Mouse (Mus musculus) liver, adult (tissue): ENCODE measurements around the gene Deaf1.

Experiments
- GATA4 ChIP-seq: IDR thresholded peaks from 2 replicates; pipeline ENCODE4 v1.6.1; 2014; ENCODE audit warnings: mild to moderate bottlenecking, low read length; ENCODE audit not compliant: insufficient replicate concordance

Deaf1 gene

DNA sequence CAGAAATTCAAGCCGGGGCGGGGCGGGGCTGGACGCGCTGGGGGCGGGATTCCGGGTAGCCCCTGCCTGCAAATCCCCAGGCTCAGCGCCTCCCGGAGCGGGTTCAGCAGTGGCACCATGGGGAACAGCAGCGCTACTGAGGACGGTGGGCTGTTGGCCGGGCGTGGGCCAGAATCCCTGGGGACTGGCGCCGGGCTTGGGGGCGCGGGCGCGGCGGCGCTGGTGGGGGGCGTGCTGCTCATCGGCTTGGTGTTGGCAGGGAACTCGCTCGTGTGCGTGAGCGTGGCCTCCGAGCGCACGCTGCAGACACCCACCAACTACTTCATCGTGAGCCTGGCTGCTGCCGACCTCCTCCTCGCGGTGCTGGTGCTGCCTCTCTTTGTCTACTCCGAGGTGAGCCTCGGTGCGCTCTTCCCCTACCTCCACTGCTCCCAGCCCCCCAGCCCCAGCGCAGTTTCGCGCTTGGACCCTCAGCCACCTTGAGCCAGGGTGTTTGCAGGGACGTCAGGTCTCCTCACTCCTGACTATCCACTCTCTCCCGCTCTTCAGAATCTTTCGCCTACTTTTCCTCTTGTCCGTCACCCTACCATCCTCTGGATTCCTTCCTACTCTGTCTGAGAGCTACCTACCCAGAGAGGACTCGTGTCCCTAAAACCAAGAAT, 35.4 kb downstream of the Deaf1 start, which contains the start of gene Drd4:
Gene Drd4, plus strand, starts transcription at position 86 of the 662 bp plus-strand sequence.
- no peak for TF ChIP-seq GATA4

DNA sequence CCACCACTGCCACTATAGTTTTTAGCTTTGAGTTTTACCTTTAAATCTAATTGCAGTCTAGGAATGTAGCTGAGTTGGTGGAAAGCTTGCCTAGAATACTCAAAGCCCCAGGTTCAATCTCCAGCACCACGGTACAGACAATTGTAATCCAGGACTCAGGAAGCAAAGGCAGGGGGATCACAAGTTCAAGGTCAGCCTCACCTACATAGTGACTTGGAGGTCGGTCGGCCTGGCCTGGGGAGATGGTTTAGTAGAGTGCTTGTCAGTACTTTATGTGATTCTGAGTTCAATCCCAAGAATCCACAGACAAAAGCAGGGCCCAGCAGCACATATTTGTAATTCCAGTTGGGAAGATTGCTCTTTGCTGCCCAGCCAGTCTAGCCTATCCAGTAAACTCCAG, 39.4 kb downstream of the Deaf1 start:
- no peak for TF ChIP-seq GATA4

DNA sequence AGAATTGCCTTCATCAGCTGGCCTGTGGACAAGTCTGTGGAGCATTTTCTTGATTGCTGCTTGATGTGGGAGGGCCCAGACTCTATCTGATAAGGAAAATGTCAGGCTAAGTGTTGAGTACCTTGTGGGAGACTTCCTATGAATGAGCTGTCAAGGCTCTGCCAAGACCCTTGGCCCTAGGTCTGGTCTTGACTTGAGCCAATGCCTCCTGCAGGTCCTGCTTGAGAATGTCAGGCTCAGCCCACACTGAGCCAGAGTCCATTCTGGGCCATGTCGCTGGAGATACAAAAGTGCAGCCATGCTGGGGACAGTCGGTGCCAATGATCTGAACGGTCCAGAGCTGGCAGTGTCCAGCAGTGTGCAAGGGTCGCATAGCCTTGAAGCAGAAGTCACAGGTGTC, 44.7 kb downstream of the Deaf1 start:
- no peak for TF ChIP-seq GATA4

DNA sequence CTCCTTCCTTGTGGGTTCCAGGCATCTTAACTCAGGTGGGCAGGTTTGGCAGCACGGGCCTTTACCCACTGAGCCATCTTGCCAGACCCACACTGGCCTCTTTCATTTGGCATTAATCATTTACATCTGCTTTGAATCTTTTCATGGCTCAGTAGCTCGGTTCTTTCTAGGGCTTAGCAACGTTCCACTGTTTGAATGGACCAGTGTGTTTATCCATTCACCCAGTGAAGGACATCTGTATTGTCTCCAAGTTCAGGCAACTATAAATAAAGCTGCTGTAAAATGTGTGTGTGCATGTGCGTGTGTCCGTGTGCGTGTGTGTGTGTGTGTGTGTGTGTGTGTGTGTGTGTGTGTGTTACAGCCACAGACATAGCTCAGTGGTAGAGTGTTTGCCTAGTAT, 46.0 kb downstream of the Deaf1 start:
- no peak for TF ChIP-seq GATA4

DNA sequence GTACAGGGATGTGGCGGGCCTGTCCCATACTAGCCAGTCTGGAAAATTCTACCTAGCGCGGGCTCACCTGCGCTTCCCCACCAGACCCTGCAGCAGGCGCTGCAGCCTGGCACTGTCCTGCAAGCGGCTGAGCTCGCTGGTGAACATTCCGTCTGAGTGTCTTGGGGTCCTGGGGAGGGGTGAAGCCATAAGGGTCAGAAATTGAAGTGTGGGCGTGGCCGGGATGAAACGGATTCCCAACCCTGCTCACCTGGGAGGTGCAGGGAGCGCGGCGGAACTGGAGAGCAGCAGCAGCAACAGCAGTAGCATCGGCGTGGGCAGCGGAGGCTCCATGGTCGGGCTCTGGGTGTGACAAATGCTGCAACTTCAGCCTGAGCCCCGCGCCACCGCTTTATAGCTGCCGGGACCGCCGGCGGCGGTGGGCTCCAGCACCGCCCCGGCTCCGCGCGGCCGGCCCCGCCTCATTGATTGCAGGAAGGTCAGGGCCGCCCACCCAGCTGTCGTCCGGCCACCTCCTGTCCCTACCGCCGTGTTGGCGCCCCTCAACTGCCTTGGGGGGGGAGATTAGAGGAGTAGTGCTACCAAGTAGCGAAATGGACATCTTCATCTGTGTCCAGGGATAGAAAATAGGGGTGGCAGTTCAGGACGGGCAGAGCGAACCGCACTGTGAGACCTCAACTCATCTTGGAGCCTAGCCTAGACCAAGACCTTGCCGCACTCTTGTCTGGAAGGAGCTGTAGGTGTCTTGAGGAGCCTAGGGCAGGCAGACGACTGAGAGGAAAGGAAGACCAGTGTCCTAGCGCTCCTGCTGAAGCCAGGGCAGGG, 48.5 kb downstream of the Deaf1 start, which contains the start of gene Sct:
Gene Sct, minus strand, starts transcription at position 368 of the 825 bp plus-strand sequence.
- no peak for TF ChIP-seq GATA4

DNA sequence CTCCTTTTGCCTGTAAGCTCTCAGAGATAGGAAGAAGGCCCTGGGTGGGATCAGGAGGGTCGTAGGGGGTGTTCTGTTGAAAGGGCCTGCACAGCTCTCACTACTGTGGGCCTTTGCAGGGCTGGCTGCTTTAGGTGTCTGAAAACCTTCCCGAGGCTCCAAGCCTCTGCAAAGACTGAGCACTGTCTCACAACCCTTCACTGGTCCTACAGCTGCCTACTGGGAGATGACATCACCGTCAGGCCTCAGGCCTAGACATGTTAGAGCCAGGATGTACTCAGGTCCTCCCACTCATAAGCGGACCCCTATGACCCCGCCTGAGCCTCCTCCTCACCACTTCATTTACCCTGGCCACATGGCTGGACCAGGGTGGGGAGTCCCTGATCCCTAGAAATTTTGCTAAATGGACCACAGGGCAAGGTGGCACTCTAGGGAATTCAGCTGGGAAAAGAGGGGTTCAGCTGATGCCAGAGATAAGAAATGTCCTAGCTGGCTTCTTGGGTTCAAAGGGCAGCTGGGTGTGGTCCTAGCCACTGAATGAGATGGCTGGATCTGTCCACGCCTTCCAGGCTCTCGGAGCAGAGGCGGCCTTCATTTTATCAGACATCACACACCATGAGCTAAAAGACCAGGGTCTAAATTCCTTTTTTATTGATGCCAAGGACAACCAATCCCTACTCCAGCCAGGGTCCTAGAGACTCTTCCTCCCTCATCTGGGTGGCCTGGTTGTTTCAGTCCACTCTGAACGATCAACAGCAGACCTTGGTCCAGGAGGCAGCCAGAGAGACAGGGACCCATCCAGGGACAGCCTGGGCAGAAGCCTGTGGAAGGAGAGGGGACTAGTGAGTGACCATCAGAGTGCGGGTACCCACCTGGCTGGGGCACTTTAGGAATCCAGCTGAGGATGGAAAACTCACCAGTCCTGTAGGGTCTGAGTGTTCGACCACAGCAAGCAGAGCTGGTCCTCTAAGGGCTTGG, 49.5 kb downstream of the Deaf1 start:
- no peak for TF ChIP-seq GATA4

DNA sequence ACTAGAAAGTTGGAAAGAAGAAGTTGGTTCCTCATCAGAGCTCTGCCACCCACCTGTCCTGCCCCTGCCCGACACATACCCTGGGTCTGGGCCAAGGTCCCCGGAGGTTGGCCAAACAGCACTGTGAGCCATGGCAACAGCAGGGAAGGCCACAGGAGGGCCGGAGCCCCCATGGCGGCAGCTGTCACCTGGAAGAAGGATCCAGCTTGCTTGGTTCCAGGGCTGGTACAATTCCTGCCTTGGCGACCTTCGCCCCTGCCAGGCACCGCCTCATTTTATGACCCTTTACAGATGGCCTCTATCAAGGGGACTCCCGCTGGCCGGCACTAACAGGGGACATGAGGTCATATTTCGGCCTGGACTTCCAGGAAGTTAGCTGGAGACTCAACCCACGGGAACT, 50.9 kb downstream of the Deaf1 start, which contains the start of gene Cdhr5:
Gene Cdhr5, minus strand, starts transcription at position 241 of the 400 bp plus-strand sequence.
- no peak for TF ChIP-seq GATA4

DNA sequence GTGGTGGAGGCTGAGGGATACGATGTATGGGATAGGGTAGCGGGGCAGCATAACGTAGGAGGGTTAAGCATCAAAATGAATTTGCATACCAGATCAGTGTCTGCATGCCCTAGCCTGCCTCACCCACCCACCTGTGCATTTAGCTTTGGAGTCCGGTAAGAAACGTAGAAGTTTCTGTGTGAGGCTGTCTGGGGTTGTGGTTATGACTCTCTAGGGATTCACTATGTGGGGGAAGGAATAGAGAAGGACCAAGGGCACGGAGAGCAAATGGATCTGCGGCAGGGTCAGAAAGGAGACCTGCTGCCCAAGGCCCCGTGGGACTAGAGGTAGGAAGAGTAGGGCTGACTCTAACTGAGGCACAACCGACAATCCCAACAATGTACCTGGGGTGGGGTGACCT, 52.1 kb downstream of the Deaf1 start:
- no peak for TF ChIP-seq GATA4

DNA sequence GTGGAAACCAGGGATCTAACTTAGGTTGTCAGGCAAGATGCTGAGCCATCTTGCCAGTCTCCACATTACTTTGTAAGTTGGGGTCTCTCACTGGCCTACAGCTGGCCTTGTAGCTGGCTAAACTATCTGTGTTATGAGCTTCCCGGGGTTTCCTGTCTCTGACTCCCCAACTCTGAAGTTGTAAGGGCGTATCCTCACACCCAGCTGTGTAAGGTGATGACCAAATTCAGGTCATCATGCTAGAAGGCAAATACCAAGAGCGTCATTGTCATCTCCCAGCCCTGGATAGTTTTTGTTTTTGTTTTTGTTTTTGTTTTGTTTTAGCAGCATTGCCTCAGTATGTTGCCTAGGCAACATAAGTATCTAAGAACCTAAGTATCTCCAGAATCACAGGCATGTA, 56.9 kb downstream of the Deaf1 start:
- no peak for TF ChIP-seq GATA4

DNA sequence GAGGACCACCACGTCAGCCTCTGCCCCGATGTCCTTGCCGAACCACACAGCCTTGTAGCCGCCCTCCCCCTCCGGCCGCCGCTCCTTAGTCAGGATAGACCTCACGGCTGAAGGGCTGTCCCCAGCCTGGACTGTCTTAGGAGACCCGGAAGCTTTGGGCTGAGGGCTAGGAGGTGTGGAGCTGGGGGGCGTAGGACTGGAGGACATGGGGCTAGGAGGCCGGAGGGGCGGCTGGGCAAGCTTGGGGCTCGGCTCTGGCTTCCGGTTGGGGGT, 58.3 kb downstream of the Deaf1 start:
- no peak for TF ChIP-seq GATA4

DNA sequence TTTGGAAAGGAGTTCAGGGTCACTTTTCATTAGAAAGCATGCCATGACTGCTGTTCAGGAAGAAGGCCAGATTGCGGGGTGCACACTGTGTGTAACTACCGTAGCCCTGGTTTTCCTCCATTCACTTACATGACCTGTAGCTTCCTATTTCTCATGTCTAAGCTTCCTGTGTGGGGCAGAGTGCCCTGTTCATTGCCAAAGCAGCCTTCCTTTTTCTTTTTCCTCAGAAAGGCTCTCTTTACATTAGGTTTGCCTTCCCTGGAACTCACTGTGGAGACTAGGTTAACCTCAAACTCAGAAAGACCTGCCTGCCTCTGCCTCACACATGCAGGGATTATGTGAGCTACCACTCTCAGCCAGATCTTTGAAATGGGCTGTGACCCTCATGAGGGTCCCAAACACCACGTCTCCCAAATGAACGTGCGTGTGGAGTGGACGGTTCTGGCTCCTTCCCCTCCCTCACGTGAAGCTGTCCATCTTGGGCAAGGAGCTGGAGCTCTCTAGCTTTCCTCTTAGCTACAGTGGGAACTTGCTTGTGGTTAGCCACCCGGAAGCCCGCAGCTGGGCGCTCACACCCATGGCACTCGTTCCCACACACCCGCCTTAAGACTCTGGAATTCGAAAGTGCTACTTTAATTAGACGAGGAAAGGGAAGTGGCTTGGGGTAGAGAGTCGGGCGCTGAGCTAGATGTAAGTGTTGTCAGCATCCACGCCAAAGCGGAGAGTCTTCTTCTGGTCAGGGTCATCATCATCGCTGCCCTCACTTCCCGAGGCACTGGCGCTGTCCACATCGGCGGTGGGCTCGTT, 58.8 kb downstream of the Deaf1 start:
- no peak for TF ChIP-seq GATA4

DNA sequence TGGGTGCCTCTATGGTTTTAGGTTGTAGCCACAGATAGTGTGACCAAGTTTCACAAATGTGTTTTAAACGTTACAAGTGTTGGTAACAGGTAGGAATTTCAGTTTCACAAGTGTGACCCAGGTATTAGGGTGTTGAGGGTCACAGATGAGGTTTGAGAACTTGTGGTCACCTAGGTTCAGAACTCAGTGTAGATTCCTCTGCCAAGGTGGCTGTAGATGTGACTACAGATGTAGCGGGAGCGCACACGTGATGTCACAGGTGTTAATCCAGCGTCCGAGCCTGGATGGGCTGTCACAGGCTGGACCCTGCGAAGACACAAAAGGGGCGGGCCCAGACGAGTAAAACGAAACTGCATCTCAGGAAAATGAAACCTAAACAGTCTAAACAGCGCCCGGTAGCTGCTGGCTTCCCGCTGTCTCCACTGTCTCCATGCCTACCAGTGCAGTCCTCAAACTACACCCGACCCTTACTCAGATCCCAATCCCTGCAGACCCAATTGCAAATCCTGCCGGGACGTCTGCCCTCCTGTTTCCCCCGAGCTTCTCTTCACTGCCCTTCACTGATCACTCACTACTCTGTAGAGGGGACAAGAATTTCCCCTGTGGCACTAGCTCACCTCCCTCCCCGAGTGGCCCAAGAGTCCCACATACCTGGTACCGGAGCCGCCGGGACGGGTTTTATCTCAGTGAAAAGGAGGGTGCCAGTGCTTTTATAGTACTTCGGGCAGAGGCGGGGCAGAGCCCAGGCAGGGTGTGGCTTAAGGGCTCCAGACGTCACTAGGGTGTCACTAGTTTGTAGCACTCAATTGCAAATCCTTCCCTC, 61.5 kb downstream of the Deaf1 start, which contains the start of gene Irf7:
Gene Irf7, minus strand, starts transcription at position 743 of the 823 bp plus-strand sequence.
- TF ChIP-seq GATA4, result no peak

DNA sequence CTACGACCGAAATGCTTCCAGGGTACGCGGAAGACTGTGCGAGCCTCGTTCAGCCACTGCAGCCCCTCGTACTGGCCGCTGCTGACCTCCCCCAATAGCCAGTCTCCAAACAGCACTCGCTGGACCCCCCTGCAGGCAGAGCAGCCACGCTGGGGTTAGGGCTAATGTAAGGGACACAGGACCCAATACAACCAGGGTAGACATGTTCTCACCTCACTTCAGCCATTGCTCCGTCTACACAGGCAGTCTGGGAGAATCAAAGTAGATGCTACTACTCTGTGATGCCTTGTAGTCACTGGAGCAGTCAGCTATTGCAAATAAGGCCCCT, 62.1 kb downstream of the Deaf1 start:
- TF ChIP-seq GATA4, result no peak
